Mouse (Mus musculus) C2C12 (cell line): ENCODE data around the gene Pih1d3. TPM values are rescaled to one million over a fixed set of nuclear protein-coding genes. Genes with fewer than 3 reads are reported as not detected.

ENCODE experiments used
- H3K27me3 ChIP-seq: one replicate; pipeline ENCODE4 v1.6.1; 2011; ENCODE audit not compliant: control insufficient read depth, insufficient read depth, insufficient read length
- H3K36me3 ChIP-seq: one replicate; pipeline ENCODE4 v1.6.1; 2011; ENCODE audit not compliant: control insufficient read depth, insufficient read depth
- H3K4me3 ChIP-seq: one replicate; pipeline ENCODE4 v1.5.1; 2011; ENCODE audit warnings: mild to moderate bottlenecking, control low read depth; ENCODE audit not compliant: poor library complexity, insufficient read depth, severe bottlenecking
- H3K79me2 ChIP-seq: one replicate; pipeline ENCODE4 v1.6.1; 2011; ENCODE audit not compliant: control insufficient read depth, insufficient read depth
- H3K79me3 ChIP-seq: one replicate; pipeline ENCODE4 v1.6.1; 2011; ENCODE audit warnings: low read depth, control low read depth
- H3ac ChIP-seq: one replicate; pipeline ENCODE3; 2011; ENCODE audit warnings: low read depth; ENCODE audit not compliant: control insufficient read depth, insufficient read length
- CEBPB ChIP-seq: IDR thresholded peaks from one replicate; pipeline ENCODE4 v1.6.1; 2011; ENCODE audit warnings: low read depth, mild to moderate bottlenecking, control low read depth, moderate library complexity
- CTCF ChIP-seq: IDR thresholded peaks from one replicate; pipeline ENCODE4 v1.5.1; 2011; ENCODE audit not compliant: control insufficient read depth, insufficient read depth, insufficient read length
- FOSL1 ChIP-seq: IDR thresholded peaks from one replicate; pipeline ENCODE4 v1.8.0; 2011; ENCODE audit warnings: mild to moderate bottlenecking, low read length; ENCODE audit not compliant: poor library complexity, insufficient read depth, severe bottlenecking
- MAX ChIP-seq: IDR thresholded peaks from one replicate; pipeline ENCODE4 v1.6.1; 2011; ENCODE audit warnings: mild to moderate bottlenecking, control low read depth
- MYOD1 ChIP-seq: IDR thresholded peaks from one replicate; pipeline ENCODE4 v1.6.1; 2011; ENCODE audit warnings: low read depth; ENCODE audit not compliant: control insufficient read depth, insufficient read length
- MYOG ChIP-seq: IDR thresholded peaks from one replicate; pipeline ENCODE4 v1.6.1; 2011; ENCODE audit not compliant: control insufficient read depth, insufficient read length; ENCODE audit errors: extremely low read depth
- USF1 ChIP-seq: IDR thresholded peaks from one replicate; pipeline ENCODE4 v1.6.1; 2011; ENCODE audit warnings: low read depth, mild to moderate bottlenecking, control low read depth, moderate library complexity
- polyA plus RNA-seq: library from polyadenylated mRNA; unstranded; fragments of >200 nt; fragmentation: generic; extraction: Trizol; gene quantifications from one replicate; pipeline ENCODE4 v1.2.1, GENCODE M21; 2012; ENCODE audit warnings: missing spikeins

Pih1d3 gene
- polyA plus RNA-seq, 1 experiment = not detected

DNA sequence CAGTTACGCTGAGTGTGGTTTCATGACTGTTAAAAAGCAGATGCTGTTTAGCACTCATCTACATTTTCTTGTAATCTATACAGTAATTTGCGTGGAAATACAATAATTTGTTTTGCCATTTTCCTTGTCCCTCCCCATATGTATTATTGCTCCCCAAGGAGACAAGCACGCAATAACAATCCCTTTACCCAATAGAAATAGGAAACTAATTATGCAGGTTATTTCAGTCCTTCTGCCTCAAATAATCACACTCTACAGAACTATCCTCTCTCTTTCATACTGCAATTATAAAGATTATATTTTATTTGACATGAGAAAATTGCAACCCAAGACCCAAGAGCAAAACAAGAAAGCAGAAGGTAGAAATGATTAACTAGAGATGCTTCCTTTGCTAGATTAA lies 25.7 kb upstream of the Pih1d3 start:
- TF ChIP-seq FOSL1 (no peak), MAX (no peak), MYOD1 (no peak), CEBPB (no peak), CTCF (no peak), MYOG (no peak), USF1 (no peak)
- Histone ChIP-seq H3K79me3 (no peaks in the 10 kb centered on the region), H3K79me2 (no peaks in the 10 kb centered on the region), H3K36me3 (no peaks in the 10 kb centered on the region), H3ac (no peak overlapping the region), H3K27me3 (no peaks in the 10 kb centered on the region), H3K4me3 (no peak overlapping the region)

DNA sequence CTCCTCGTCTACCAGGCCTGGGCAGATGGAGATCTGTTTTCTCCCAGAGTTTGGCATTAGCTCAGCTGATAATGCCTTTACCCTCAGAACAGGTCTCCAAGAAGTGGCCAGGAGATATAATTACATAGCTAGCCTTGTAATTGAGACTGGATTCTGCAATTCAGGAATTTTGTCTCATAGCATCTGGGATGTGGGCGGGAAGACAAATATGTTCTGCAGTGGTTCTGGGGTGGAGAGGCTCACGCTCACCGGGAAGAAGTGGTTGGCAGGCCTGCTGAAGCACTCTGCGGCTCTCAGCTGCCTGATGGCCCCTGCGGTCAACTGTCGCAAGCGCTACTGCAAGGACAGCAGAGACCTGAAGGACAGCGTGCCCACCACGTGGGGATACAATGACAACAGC lies 18.9 kb upstream of the Pih1d3 start:
- Histone ChIP-seq H3K36me3 (no peaks in the 10 kb centered on the region), H3K27me3 (no peaks in the 10 kb centered on the region), H3K79me3 (no peaks in the 10 kb centered on the region), H3K4me3 (no peak overlapping the region), H3ac (no peak overlapping the region), H3K79me2 (no peaks in the 10 kb centered on the region)
- TF ChIP-seq FOSL1 (no peak), CEBPB (no peak), MYOD1 (no peak), CTCF (no peak), MAX (no peak)

DNA sequence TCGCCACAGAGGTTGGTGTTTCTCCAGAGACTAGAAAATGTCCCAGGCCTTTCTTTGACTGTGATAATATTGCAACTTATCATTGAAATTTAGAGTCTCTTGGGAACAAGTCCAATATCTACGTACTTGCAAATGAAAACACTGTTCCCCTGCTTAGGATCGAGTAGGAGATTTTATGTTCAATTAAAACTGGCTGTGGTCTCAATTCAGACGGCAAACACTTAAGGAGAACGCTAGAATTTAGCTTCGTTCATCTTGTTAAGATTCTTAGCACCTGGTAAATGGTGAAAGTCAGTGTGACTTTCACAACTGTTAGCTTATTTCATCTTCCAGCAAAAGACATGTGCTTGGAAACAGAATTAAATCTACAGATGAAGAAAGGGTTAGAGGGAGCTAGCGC lies 17.3 kb upstream of the Pih1d3 start:
- no peaks in the 10 kb centered on the region for H3K27me3 ChIP-seq
- TF ChIP-seq MYOG (no peak), FOSL1 (no peak)
- no peaks in the 10 kb centered on the region for H3K79me3 ChIP-seq
- H3ac ChIP-seq = no peak overlapping the region
- H3K79me2 ChIP-seq = no peaks in the 10 kb centered on the region
- no peaks in the 10 kb centered on the region for H3K36me3 ChIP-seq
- H3K4me3 ChIP-seq = no peak overlapping the region

DNA sequence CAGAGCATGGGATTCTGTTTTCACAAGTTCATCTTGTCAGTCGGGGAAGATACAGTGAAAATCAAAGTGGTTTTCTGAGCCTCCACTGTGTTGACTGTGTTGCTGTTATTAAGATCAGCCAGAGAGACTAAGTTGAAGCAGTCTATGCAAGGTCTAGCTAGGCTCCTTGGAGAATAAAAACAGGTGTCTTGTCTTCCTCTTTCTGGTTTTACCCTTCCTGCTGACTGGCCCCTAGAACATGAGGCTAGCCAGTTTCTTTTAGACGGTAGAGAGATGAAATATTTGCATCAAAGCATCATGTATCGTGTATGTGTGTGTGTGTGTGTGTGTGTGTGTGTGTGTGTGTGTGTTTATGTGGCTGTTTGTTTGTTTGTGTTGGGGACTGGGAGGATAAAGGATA lies 16.9 kb upstream of the Pih1d3 start:
- no peaks in the 10 kb centered on the region for H3K79me3 ChIP-seq
- no peak for TF ChIP-seq MYOD1
- no peaks in the 10 kb centered on the region for H3K36me3 ChIP-seq
- H3K79me2 ChIP-seq = no peaks in the 10 kb centered on the region
- H3K4me3 ChIP-seq = no peak overlapping the region
- no peak overlapping the region for H3ac ChIP-seq
- no peaks in the 10 kb centered on the region for H3K27me3 ChIP-seq

DNA sequence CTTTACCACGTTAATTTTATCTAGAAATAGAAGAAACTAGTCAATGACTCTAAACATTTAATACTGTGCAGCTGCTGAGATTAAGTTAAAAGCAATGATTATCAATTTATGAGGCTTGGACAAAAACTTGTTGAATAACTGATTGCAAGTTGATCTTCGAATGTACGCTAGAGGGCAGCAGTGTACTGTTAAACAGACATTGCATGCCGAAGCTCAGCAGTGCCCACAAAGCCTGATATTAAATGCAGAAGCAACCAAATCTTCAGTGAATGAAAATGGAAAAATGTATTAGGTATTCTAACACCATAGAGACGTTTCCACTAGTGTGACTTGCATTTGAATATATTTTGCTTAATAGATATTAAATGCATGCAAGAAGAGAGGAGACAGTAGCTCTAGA lies 12.5 kb upstream of the Pih1d3 start:
- TF ChIP-seq MYOD1 (no peak), MYOG (no peak), MAX (no peak), FOSL1 (no peak), CTCF (peak; percentile 35)
- Histone ChIP-seq H3K4me3 (no peak overlapping the region), H3K79me3 (no peaks in the 10 kb centered on the region)

DNA sequence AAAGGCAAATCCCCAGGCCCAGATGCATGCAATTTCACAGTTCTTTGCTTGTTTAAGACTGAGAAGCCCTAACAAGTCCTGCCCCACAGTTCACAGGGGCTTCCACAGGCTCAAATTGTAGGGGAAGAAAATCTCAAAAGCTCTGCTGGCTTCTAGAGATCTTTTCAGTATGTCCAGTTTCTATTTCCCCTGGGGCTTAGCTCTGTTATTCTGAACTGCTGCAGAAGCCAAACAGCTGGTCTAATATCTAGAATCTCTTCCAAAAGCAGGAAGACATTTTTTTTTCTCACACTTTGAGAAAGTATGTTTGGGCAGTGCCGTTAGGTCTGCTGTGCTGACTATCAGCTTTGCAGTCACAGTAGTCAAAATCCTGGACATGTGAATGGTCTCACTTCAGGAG lies 7.8 kb upstream of the Pih1d3 start:
- no peaks in the 10 kb centered on the region for H3K36me3 ChIP-seq
- no peaks in the 10 kb centered on the region for H3K79me3 ChIP-seq
- no peaks in the 10 kb centered on the region for H3K79me2 ChIP-seq
- H3ac ChIP-seq = no peak overlapping the region
- no peak for TF ChIP-seq MYOG
- no peaks in the 10 kb centered on the region for H3K27me3 ChIP-seq
- no peak overlapping the region for H3K4me3 ChIP-seq

More for the DNA sequence above, 12.5 kb upstream of the Pih1d3 start:
- Histone ChIP-seq H3ac (no peak overlapping the region), H3K36me3 (no peaks in the 10 kb centered on the region), H3K79me2 (no peaks in the 10 kb centered on the region), H3K27me3 (no peaks in the 10 kb centered on the region)

DNA sequence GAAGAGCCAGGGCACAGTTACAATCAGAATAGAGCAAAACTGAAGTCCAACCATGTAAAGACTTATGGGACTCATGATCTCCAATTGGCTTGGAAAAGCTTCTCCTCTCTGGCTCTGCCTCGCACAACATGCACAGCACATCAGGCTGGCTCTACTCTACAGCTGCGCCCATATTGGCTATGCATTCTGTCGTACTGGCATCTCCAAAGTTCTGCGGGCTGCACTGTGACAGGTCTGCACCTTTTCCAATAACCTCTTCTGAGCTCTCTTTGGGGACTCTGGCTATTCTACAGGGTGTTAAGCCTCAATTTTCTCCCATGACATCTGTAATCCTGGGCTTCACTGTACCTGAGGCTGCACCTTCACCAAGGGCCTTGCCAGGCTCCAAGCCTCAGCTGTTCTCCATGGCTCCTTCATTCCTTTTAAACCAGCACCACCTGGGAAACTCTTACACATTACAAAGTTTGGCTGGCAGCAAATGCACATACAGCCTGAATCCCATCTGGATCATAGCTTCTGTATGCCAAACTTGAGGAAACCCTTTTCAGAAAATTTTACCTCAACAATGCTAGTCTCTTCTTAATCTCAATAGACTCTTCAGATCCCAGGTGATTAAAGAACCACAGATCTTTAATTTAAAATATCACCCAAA lies 1.9 kb upstream of the Pih1d3 start:
- H3K79me2 ChIP-seq = no peaks in the 10 kb centered on the region
- no peak overlapping the region for H3K4me3 ChIP-seq
- TF ChIP-seq USF1 = no peak
- no peak for TF ChIP-seq MYOD1
- TF ChIP-seq MAX = no peak
- H3K36me3 ChIP-seq = no peaks in the 10 kb centered on the region
- no peak overlapping the region for H3ac ChIP-seq
- no peaks in the 10 kb centered on the region for H3K79me3 ChIP-seq
- no peaks in the 10 kb centered on the region for H3K27me3 ChIP-seq
